Mouse (Mus musculus) gastrocnemius, postnatal 36 days (tissue): ENCODE data around the gene Scn9a. TPM values are rescaled to one million over a fixed set of nuclear protein-coding genes. Genes with fewer than 3 reads are reported as not detected.

Experiments used
- DNase-seq, 2 experiments: peaks; one replicate each; pipeline ENCODE4 v3.0.0; 2022
- intact Hi-C: fragments of 180-260 bp; cut with DNase I; formaldehyde crosslinking; loops from one replicate; pipeline ENCODE4 v1.15.1; 2025
- total RNA-seq, 2 experiments: library from RNA; stranded (reverse); gene quantifications; 2 replicates each; pipeline ENCODE4 v1.2.3; 2021

Gene Scn9a
- total RNA-seq, 2 experiments from 2014 or later, result not detected

DNA sequence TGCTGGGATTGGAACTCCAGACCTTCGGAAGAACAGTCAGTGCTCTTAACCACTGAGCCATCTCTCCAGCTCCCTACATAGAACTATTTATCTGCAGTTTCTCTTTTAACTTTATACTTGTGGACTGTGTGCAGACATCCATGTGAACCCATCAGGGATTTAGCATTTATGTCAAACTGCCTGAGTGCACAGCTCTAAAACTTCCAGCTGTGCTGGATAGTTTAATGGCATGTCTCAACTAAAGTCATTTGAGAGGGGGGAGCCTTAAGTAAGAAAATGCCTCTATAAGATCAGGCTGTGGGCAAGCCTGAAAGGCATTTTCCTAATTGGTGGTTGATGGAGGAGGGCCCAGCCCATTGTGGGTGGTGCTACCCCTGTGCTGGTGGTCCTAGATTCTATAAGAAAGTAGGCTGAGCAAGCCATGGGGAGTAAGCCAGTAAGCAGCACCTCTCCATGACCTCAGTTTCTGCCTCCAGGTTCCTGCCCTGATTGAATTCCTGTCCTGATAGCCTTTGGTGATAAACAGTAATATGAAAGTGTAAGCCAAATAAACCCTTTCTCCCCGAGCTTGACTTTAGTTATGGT, 169.8 kb downstream of the Scn9a start:
- intact Hi-C loops, result no loop called here
- no peak for DNase-seq

DNA sequence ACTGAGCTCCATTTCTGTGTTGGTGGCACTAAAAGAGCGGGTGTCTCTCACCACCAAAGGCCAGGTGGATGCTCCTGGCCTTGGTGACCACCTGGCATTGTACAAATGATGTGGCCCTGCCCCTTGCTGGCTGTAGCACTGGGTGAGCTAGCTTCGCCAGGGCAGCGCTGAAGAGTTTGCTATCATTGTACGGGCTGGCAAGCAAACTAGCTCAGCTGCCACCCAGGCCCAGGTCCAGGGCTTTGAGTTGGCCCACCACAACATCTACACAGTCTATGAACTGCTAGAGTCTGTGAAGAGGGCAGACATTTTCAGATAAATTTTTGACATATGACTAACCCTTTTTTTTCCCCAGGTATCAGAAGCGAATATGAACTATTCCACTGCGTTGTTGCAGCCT, 170.8 kb downstream of the Scn9a start:
- no peak for DNase-seq

DNA sequence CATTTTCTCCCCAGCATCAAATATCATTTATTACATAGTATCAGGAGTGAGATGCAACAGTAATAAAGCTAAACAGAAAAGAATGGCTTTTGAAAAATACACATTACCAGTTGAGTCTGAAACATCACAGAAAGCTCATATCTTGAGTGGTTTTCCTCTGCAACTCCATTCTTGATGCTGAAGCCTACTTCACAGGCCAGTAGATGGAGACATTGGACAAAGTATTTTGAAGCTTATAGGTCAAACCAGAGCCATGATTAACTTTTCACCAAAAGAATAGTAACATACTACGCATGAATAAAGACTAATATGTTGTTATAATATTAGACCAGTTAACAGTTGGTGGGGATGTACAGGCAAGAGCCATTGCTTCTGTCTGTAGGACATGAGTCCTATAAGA, 172.3 kb downstream of the Scn9a start:
- DNase-seq, result no peak
- intact Hi-C loops, result no loop called here

More for the DNA sequence above, 170.8 kb downstream of the Scn9a start:
- intact Hi-C loops, result no loop called here

DNA sequence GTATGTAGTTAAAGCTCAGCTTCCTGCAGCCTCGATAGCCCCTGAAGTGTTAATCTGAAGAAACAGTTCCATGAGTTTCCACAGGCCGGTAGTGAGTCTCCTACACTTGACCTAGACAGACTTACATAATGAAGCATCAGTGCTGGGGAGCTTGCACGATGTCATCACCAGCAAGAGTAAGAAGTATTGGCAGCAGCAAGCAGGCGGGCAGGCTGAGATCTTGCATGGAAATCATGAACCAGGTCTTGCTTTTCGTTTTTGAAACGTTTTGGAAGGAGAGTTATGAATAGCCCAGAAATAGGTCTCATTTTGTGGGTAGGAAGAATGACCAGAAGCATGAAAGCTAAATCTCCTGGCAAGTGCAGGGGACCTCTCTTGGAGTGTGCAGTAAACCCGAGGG, 194.1 kb downstream of the Scn9a start, which contains the start of gene Scn1a:
Scn1a (minus strand) TSS at position 130 of the 400 bp plus-strand sequence.
- intact Hi-C loops, result no loop called here
- no peak for DNase-seq

DNA sequence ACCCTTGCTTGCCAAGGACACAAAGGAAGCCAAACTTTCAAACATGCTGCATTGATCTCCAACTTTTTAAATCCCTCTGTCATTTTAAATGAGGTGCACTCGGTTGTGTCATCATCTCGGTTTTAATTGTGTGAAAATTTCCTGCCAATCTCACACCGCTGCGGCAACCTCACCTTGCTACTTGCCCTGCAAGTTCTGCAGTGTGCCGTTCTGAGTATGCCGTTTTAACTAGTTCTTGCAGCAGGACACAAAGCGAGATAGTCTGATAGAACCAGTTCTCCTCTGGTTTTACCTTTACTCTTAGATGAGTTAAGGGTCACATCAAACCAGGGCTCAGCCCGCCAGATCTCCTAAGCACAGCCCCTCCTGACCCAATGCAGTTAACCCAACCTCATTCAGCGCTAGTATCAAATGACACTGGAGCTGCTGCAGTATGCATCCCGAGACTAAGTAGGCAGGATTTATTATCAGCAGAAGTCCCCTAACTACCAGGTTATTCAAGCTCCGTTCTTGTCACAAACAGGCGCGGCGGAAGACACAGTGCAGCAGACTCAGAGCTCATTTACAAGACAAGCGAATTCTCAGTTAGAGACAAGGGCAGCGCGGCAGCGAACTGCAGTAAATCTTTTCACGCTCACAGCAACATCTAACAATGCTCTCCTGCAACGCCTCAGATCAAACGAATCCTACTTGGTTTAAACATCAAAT, 194.8 kb downstream of the Scn9a start:
- intact Hi-C loops, result no loop called here

DNA sequence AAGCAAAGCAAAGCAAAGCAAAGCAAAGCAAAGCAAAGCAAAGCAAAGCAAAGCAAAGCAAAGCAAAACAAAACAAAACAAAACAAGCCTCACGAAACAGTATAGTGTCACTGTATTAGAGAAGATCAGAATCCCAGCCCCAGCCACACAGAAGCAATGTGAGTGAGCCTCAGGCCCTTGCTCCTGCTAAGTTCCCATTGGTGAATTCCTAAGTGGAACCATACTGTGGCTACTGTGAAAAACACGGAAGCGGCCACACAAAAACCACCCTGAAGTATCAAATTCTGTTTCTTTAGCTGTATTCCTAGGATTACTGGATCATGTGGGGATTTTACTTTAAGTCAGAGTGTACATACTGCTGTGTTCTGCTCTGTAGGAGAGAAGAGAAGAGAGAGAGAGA, 198.5 kb downstream of the Scn9a start:
- intact Hi-C loops, result no loop called here
- no peak for DNase-seq

More for the DNA sequence above, 194.8 kb downstream of the Scn9a start:
- no peak for DNase-seq

Other genes with a start within 250 kb of the Scn9a start
- under 1 TPM in 1 of 2 experiments, not detected in 1; 0.02 TPM for gene Scn1a, start 194.1 kb downstream of the Scn9a start, total RNA-seq
- 1 to 10 TPM; 2.2 TPM for gene Scn7a, start 150.0 kb upstream of the Scn9a start, total RNA-seq